Mouse (Mus musculus) hindbrain, postnatal 0 days (tissue): Measurements from ENCODE around the gene D11Wsu47e. TPM values are rescaled to one million over a fixed set of nuclear protein-coding genes. Genes with fewer than 3 reads are reported as not detected.

Experiments
- ATAC-seq: fragments of 200-750 bp; cut with Nextera tagmentation; 2 replicates; pipeline ENCODE4 v1.8.0; 2017; ENCODE audit warnings: mild to moderate bottlenecking, moderate TSS enrichment, moderate library complexity
- DNase-seq: peaks from one replicate; pipeline ENCODE4 v3.0.0-alpha.2; 2015; ENCODE audit warnings: low spot score
- H3K27ac ChIP-seq: fragments of 300-500 bp; sonication (generic); 2 replicates; pipeline ENCODE4 v1.5.1; 2014; ENCODE audit warnings: mild to moderate bottlenecking
- H3K27me3 ChIP-seq: fragments of 300-500 bp; sonication (generic); 2 replicates; pipeline ENCODE4 v1.6.1; 2014; ENCODE audit warnings: low read length, mixed read lengths; ENCODE audit not compliant: insufficient read depth
- H3K36me3 ChIP-seq: fragments of 300-500 bp; sonication (generic); 2 replicates; pipeline ENCODE4 v1.6.1; 2014; ENCODE audit warnings: low read length, mixed read lengths; ENCODE audit not compliant: insufficient read depth
- H3K4me1 ChIP-seq: fragments of 300-500 bp; sonication (generic); 2 replicates; pipeline ENCODE4 v1.6.1; 2014; ENCODE audit warnings: antibody characterized with exemption, low read length, mixed read lengths; ENCODE audit not compliant: insufficient read depth
- H3K4me2 ChIP-seq: fragments of 300-500 bp; sonication (generic); 2 replicates; pipeline ENCODE4 v1.6.1; 2014; ENCODE audit warnings: low read depth, mild to moderate bottlenecking, low read length, moderate library complexity, mixed read lengths
- H3K4me3 ChIP-seq: fragments of 300-500 bp; sonication (generic); 2 replicates; pipeline ENCODE4 v1.5.1; 2014; ENCODE audit warnings: low read length
- H3K9ac ChIP-seq: fragments of 300-500 bp; sonication (generic); replicated peaks from 2 replicates; pipeline ENCODE4 v1.6.1; 2014; ENCODE audit warnings: mild to moderate bottlenecking, low read length, moderate library complexity, mixed read lengths
- H3K9me3 ChIP-seq: fragments of 300-500 bp; sonication (generic); 2 replicates; pipeline ENCODE4 v1.6.1; 2016; ENCODE audit warnings: low read length, mixed read lengths
- CTCF ChIP-seq: IDR thresholded peaks from 2 replicates; pipeline ENCODE4 v1.5.1; 2016; ENCODE audit warnings: antibody characterized with exemption, control low read depth, low read depth
- WGBS: fragments of 180-500 bp; shearing (Covaris S2); extraction: QIAGEN DNeasy Blood & Tissue Kit; methylation state at CpG from one replicate; pipeline ENCODE4 v1.1.7; 2014; 5-methylcytosine and 5-hydroxymethylcytosine counted together
- polyA plus RNA-seq: library from polyadenylated mRNA; unstranded; fragments of >200 nt; fragmentation: Nextera tagmentation; extraction: Ambion mirVana; gene quantifications from 2 replicates; pipeline ENCODE4 v1.2.1, GENCODE M21; 2015
- total RNA-seq: library from RNA; depleted of rRNA; stranded (reverse); fragments of >200 nt; gene quantifications from 2 replicates; pipeline ENCODE4 v1.2.3, GENCODE M21; 2014; rRNA removed

Gene D11Wsu47e
- total RNA-seq (17.7 and 32.4 TPM in 2 replicates), polyA plus RNA-seq (19.7 and 22.5 TPM in 2 replicates)

- DNase-seq (peak; percentile 99), ATAC-seq (peak; percentile 96)
- Histone ChIP-seq H3K36me3 (peaks cover 12% of the 10 kb centered on the region), H3K27me3 (no peaks in the 10 kb centered on the region), H3K9ac (peak within 1 kb of the TSS; percentile 93), H3K4me1 (peaks cover 16% of the 10 kb centered on the region; the same call in 1 of the 2 replicates), H3K9me3 (no peaks in the 10 kb centered on the region), H3K4me3 (peak within 1 kb of the TSS; percentile 92), H3K27ac (peak within 1 kb of the TSS; percentile 95), H3K4me2 (peak within 1 kb of the TSS; percentile 82)
- WGBS: under 1% methylated on average over 72 of the region's 73 CpGs
- no peak for TF ChIP-seq CTCF
Observed at GRCm38 (mm10) chr11:113683957-113684706, at the start of gene D11Wsu47e, which contains the start of gene Fam104a. Gene D11Wsu47e (plus strand): TSS chr11:113684412. Gene Fam104a (minus strand): TSS chr11:113684155.

- Histone ChIP-seq H3K9me3 (no peaks in the 10 kb centered on the region), H3K27me3 (no peaks in the 10 kb centered on the region), H3K9ac (no peak overlapping the region), H3K27ac (no peak overlapping the region), H3K36me3 (no peaks in the 10 kb centered on the region), H3K4me3 (no peak overlapping the region), H3K4me2 (no peak overlapping the region), H3K4me1 (no peaks in the 10 kb centered on the region)
- DNase-seq: peak; percentile 68
- no peak for TF ChIP-seq CTCF
- 45% methylated on average over 10 of the region's 10 CpGs for WGBS
- ATAC-seq: peak; percentile 61; the same call in 1 of the 2 replicates
Observed at GRCm38 (mm10) chr11:113634699-113635121, 49.5 kb upstream of the D11Wsu47e start.

- H3K9me3 ChIP-seq: no peaks in the 10 kb centered on the region
- no peak overlapping the region for H3K9ac ChIP-seq
- no peak overlapping the region for H3K4me2 ChIP-seq
- no peak overlapping the region for H3K4me3 ChIP-seq
- no peak for ATAC-seq
- H3K27ac ChIP-seq: no peak overlapping the region
- DNase-seq: no peak
- H3K36me3 ChIP-seq: no peaks in the 10 kb centered on the region
- H3K27me3 ChIP-seq: no peaks in the 10 kb centered on the region
- H3K4me1 ChIP-seq: no peaks in the 10 kb centered on the region
- 94% methylated on average over 12 of the region's 12 CpGs for WGBS
- TF ChIP-seq CTCF: no peak
Observed at GRCm38 (mm10) chr11:113638680-113639079, 45.5 kb upstream of the D11Wsu47e start.

- H3K27me3 ChIP-seq: no peaks in the 10 kb centered on the region
- H3K27ac ChIP-seq: no peak overlapping the region
- H3K36me3 ChIP-seq: no peaks in the 10 kb centered on the region
- H3K9ac ChIP-seq: no peak overlapping the region
- H3K9me3 ChIP-seq: no peaks in the 10 kb centered on the region
- DNase-seq: no peak
- H3K4me2 ChIP-seq: no peak overlapping the region
- no peak for TF ChIP-seq CTCF
- WGBS: 90% methylated on average over 3 of the region's 3 CpGs
- H3K4me3 ChIP-seq: no peak overlapping the region
- no peak for ATAC-seq
- H3K4me1 ChIP-seq: peaks cover 2% of the 10 kb centered on the region; the same call in 1 of the 2 replicates
Observed at GRCm38 (mm10) chr11:113645181-113645580, 39.0 kb upstream of the D11Wsu47e start.

GRCm38 (mm10) chr11:113648152-113648551 is 36.1 kb upstream of the D11Wsu47e start:
- Histone ChIP-seq H3K27me3 (no peaks in the 10 kb centered on the region), H3K9ac (no peak overlapping the region), H3K4me2 (0 out of 2 replicates have a peak overlapping the region, but pooled peaks have one; percentile 13), H3K4me3 (no peak overlapping the region), H3K9me3 (no peaks in the 10 kb centered on the region), H3K27ac (no peak overlapping the region), H3K4me1 (peaks cover 9% of the 10 kb centered on the region; the same call in 1 of the 2 replicates), H3K36me3 (peaks cover 12% of the 10 kb centered on the region)
- peak; percentile 98 for TF ChIP-seq CTCF
- DNase-seq (peak; percentile 89), ATAC-seq (no peak)
- 4% methylated on average over 15 of the region's 15 CpGs for WGBS

- no peak for ATAC-seq
- peak within 1 kb of the TSS; percentile 78 for H3K4me2 ChIP-seq
- H3K4me1 ChIP-seq: peaks cover 9% of the 10 kb centered on the region; the same call in 1 of the 2 replicates
- H3K9ac ChIP-seq: peak within 1 kb of the TSS; percentile 94
- no peaks in the 10 kb centered on the region for H3K27me3 ChIP-seq
- peak within 1 kb of the TSS; percentile 82 for H3K4me3 ChIP-seq
- H3K36me3 ChIP-seq: peaks cover 18% of the 10 kb centered on the region
- H3K9me3 ChIP-seq: no peaks in the 10 kb centered on the region
- DNase-seq: no peak
- TF ChIP-seq CTCF: no peak
- H3K27ac ChIP-seq: peak within 1 kb of the TSS; percentile 93
- 41% methylated on average over 26 of the region's 26 CpGs for WGBS
Observed at GRCm38 (mm10) chr11:113648690-113649352, 35.4 kb upstream of the D11Wsu47e start, which contains the start of gene Cog1. Gene Cog1 (plus strand): TSS chr11:113649169.
